Mouse (Mus musculus): Measurements from ENCODE around the gene Cat. TPM values are rescaled to one million over a fixed set of nuclear protein-coding genes. Genes with fewer than 3 reads are reported as not detected.

Gene Cat
- 100 to 1,000 TPM in 1 of 2 experiments, 10 to 100 TPM in 1; 77.9 to 127 TPM for total RNA-seq (2021)
- long read RNA-seq, experiment 1, transcript Cat-201 (13 exons, 2,613 nt): major isoform, 191 of 209 reads
- long read RNA-seq, experiment 1, partial matches to known transcripts: 12 of 209 reads
- long read RNA-seq, experiment 1, other reads (novel, unspliced or antisense): 6 of 209 reads
- long read RNA-seq, experiment 2, transcript Cat-201 (13 exons, 2,613 nt): major isoform, 207 of 214 reads
- long read RNA-seq, experiment 2, partial matches to known transcripts: 5 of 214 reads
- long read RNA-seq, experiment 2, other reads (novel, unspliced or antisense): 2 of 214 reads

DNA sequence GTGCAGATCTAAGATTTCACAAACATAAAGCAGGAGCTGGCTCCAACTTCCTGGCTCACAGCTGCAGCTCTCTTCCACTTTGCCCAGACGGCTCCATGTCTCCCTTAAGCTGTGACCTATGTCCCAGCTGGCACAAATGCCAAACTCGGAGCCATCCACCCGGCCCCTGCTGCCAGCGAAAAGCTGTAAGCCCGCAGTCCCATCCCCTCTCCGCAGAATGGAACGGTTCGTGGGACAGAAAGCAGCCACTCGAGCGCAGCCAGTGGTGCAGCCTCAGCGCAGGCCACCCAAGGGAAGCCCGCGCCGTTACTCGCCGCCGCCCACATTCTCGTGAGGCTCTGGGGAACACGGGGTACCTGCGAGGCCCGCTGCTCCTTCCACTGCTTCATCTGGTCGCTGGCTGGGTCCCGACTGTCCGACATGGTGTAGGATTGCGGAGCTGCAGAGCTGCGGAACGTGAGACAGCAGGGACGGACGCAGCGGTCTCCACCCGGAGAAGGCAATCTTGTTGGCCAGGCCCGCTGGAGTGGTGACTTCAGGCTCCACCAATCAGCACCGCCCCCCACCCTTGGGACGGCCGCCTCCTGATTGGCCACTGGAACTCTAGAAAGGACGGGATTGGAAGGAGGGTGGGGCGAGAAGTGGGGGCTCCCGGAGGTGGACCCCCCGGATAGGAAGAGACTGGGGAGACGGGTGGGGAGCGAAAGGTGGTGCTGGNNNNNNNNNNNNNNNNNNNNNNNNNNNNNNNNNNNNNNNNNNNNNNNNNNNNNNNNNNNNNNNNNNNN, at the start of gene Cat:
Cat (minus strand) TSS at position 544 of the 785 bp plus-strand sequence.
- DNase-seq: peak; percentile 98
- intact Hi-C loops (cut with DNase I): no loop called here
- TF ChIP-seq CTCF (IDR thresholded peaks at IDR 0.05): no peak
- peak within 1 kb of the TSS; percentile 99 for H3K27ac ChIP-seq
- H3K4me3 ChIP-seq: peak within 1 kb of the TSS; percentile 84

DNA sequence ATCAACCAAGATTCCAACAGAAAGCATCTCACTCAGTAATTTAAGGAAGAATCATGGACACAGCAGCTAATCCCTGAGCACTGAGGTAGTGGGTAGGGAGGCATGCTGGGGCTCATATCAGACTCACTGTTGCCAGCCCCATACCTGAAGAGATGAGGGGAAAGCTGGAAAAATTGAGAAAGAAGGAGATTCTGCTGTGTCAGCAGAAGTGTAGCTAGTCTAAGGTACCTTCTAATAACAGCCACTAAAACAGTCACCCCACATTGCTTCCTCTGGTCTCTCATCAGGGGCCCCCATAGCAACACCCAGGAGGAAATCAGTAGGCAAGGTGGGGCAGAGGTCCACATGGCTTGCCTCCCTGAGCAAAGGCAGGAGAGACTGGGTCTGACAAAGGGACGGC, 40.6 kb upstream of the Cat start:
- Histone ChIP-seq H3K27ac (no peak overlapping the region), H3K4me3 (no peak overlapping the region)
- DNase-seq: no peak
- intact Hi-C loops (cut with DNase I): no loop called here
- TF ChIP-seq CTCF (IDR thresholded peaks at IDR 0.05): no peak

DNA sequence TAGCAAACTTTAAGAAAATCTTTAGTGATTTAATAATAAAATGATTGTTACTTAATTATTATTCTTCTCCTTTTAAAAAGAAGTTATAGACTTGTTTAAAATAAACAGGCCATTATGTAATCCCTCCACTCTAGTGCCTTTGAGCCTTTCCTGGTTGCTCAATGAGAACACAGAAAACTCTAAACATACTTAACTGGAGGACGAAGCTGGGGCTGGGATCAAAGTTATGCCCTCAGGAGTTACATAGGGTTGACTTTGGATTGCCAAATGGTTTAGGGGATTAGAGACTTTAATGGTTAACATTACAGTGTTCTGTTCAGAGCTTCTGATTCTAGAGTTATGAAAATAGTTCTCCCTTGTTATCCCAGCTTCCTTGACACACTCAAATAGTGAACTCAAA, 31.5 kb upstream of the Cat start:
- intact Hi-C loops (cut with DNase I): no loop called here
- no peak overlapping the region for H3K4me3 ChIP-seq
- TF ChIP-seq CTCF (IDR thresholded peaks at IDR 0.05): no peak
- no peak overlapping the region for H3K27ac ChIP-seq
- no peak for DNase-seq

DNA sequence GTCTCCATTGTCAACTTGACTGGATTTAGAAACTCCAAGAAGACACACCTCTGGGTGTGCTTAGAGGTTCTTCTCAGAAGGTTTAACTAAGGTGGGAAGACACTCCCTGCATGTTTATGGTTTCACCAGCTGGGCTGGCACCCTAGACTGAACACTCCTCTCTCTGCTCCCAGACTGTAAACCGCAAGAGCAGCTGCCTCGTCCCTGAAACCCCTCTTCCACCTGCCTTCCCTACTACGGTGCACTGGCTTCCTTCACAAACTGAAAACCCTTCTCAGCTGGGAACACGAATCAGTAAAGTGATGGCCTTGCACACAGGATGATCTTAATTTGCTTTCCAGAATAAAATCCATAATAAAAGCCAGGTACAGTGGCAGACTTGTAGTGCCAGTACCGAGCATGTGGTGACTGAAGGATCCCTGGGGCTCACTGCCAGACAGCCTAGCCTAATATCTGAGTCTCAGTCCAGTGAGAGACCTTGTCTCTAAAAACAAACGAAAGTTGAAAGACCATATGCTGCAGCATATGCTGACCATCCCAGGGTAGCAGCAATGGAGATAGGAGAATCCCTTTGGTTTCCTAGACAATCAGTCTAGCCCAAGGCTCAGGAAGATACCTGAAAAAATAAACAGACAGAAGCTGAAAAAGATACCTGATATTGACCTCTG, 30.7 kb upstream of the Cat start:
- no peak for TF ChIP-seq CTCF (IDR thresholded peaks at IDR 0.05)
- no peak overlapping the region for H3K27ac ChIP-seq
- DNase-seq: no peak
- intact Hi-C loops (cut with DNase I): no loop called here
- H3K4me3 ChIP-seq: no peak overlapping the region

DNA sequence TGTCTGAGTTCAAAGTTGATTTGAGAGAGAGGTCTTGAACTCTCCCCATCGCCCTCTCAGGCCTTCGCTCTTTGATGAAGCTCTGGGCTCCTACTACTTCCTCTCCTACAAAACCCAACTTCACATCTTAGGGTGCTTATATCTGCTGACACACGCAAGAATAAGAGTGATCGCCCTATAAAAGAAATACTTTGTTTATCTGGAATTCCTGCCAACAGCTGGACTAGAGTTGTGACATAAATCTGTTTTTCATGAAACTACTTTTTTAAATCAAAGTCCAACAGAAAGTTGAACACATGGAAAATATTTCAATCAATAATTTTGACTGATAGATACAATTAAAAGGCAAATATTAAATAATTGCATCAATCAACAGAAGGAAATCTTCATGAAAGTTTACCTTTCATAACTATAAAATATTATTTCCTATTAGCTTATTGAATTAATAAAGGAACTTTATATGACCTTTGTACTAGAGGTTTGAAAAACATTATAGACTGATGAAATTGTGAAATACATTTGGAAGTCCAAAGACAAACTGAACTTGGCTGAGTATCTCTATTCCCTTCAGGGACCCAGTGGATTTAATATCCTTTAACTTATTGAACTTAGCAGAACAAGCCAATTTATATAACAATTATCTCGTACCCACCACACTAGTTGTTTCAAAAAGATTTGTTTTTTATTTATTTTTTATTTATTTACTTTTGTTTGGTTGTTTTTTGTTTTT, 27.3 kb upstream of the Cat start:
- TF ChIP-seq CTCF (IDR thresholded peaks at IDR 0.05): no peak
- intact Hi-C loops (cut with DNase I): no loop called here
- no peak for DNase-seq
- no peak overlapping the region for H3K27ac ChIP-seq
- no peak overlapping the region for H3K4me3 ChIP-seq

DNA sequence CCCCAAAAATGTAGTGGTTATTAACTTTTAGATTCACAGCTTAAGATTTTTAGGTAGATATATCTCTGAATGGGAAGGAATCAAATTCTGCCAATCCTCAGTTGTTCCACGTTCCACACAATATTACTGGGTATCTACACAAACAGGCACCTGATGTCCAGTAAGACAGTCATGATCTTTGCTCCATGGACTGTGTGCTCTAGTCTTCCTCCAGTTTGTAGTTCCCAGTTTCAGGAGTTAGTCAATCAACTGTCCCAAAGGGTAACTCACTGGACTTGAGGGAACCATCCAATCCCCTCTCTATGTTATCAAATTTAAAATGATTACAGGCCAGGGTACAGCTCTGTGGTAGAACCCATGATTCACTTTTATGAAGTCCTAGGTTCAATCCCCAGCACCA, 26.7 kb upstream of the Cat start:
- Histone ChIP-seq H3K27ac (no peak overlapping the region), H3K4me3 (no peak overlapping the region)
- no peak for DNase-seq
- intact Hi-C loops (cut with DNase I): no loop called here
- TF ChIP-seq CTCF (IDR thresholded peaks at IDR 0.05): no peak

GRCm38 (mm10) chr2:103511042-103511441, 26.1 kb upstream of the Cat start:
- no peak for TF ChIP-seq CTCF (IDR thresholded peaks at IDR 0.05)
- H3K27ac ChIP-seq: no peak overlapping the region
- intact Hi-C loops (cut with DNase I): no loop called here
- no peak overlapping the region for H3K4me3 ChIP-seq
- DNase-seq: no peak

- TF ChIP-seq CTCF (IDR thresholded peaks at IDR 0.05): no peak
- DNase-seq: no peak
- H3K27ac ChIP-seq: no peak overlapping the region
- intact Hi-C loops (cut with DNase I): no loop called here
- no peak overlapping the region for H3K4me3 ChIP-seq
Observed at GRCm38 (mm10) chr2:103507651-103508050, 22.7 kb upstream of the Cat start.

DNA sequence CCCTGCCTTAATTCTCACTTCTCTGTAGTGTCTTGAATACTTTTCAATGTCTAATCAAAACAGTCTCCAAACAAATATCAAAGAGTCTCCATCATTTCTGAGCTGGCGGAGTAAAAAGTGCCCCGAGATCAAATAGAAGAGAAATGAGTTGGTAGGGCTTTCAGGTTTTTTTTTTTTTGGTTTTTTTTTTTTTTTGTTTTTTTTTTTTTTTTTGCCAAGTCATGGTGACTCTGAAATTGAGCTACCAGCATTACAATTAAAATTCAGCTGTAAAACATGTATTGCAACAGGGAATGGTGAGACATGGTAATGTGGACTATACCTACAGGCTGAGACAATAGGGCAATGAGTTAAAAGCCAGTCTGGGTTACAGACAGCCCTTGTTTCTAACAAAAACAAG, 21.0 kb upstream of the Cat start:
- intact Hi-C loops (cut with DNase I): no loop called here
- TF ChIP-seq CTCF (IDR thresholded peaks at IDR 0.05): no peak
- Histone ChIP-seq H3K27ac (no peak overlapping the region), H3K4me3 (no peak overlapping the region)
- DNase-seq: no peak

DNA sequence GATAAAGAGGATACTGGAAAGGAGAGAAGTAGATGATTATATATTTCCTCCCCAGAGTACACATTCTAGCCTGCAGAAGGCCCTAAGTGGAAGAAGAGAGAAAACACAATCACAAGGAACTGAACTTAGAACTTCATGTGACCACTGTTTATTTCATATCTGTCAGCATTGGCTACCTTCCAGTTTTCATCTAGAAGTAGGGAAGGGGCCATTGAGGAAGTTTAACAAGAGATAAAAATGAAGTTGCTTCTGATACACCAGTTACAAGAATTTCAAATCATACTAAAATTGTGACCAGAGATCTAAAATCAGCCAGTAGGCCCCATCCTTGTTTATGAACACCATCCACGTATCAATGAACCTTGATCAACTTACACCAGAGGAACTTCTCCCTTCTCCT, 19.5 kb upstream of the Cat start:
- Histone ChIP-seq H3K27ac (no peak overlapping the region), H3K4me3 (no peak overlapping the region)
- no peak for TF ChIP-seq CTCF (IDR thresholded peaks at IDR 0.05)
- no peak for DNase-seq
- intact Hi-C loops (cut with DNase I): no loop called here

DNA sequence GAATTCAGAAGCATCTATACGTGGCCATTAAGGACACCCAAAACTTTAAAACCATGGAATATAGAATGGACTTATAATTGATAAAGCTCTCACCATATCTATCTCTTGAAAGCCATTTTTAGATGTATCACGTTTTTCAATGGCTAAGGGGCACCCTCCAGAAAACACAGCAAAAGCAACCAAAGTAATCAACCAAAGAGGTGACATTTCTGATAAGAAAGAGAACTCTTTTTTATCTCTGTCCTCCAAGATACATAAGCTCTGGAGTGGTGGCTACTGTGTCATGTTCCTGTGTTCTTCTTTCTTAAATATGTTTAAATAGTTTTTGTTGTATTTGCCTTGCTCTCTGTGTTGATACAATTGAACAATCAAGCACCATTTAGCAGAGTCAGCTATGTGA, 15.8 kb upstream of the Cat start:
- no peak for TF ChIP-seq CTCF (IDR thresholded peaks at IDR 0.05)
- H3K4me3 ChIP-seq: no peak overlapping the region
- intact Hi-C loops (cut with DNase I): no loop called here
- no peak for DNase-seq
- H3K27ac ChIP-seq: no peak overlapping the region

DNA sequence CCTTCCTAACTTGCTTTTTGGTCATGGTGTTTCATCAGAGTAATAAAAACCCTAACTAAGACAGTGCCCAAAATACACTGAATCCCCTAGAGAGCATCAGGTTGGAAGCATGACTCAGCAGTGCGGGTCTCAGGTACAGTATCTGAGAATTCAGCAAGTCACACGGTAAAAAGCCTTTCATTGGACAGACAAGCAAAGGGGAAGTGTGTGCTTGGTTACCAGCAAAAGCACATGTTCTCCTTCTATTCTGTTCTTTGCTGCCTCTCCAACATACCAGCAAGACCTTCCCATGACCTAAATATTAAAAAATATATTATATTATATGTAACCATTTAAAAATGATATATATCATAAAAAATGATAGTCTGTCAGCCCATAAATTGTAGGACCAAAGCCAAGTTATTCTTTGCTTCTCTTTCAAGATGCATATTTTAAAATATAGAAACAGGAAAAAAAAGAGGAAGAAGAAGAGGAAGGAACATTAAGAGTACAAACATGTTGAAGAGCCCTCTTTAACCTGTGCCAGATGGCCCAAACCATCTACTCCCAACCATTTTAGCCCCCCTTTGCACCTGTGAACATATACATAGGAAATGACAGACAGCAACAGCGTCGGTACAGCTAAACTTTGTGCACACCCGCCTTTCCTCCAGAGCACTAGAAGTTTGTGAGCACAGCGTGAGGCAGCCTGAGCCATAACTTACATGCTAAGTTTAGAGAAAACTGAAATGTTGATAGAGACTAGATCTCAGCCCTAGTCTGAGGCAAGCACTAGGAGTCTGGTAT, 10.9 kb upstream of the Cat start:
- no peak overlapping the region for H3K4me3 ChIP-seq
- intact Hi-C loops (cut with DNase I): no loop called here
- H3K27ac ChIP-seq: no peak overlapping the region
- no peak for TF ChIP-seq CTCF (IDR thresholded peaks at IDR 0.05)
- DNase-seq: no peak

Data from gastrocnemius, adult 2 months (tissue).